Mouse (Mus musculus): ENCODE results near the gene Naa16. TPM values are rescaled to one million over a fixed set of nuclear protein-coding genes. Genes with fewer than 3 reads are reported as not detected.

Gene Naa16
- total RNA-seq, 2 experiments from 2014 or later: 12.1 to 14.2 TPM

GRCm38 (mm10) chr14:79300641-79301350, 89.8 kb downstream of the Naa16 start:
- peak; percentile 31 for ATAC-seq (replicated peaks; ENCODE audit: low FRiP score, poor library complexity, severe bottlenecking)

GRCm38 (mm10) chr14:79299796-79300195, 90.8 kb downstream of the Naa16 start:
- ATAC-seq (replicated peaks; ENCODE audit: low FRiP score, poor library complexity, severe bottlenecking): no peak

GRCm38 (mm10) chr14:79299230-79299629, 91.3 kb downstream of the Naa16 start:
- ATAC-seq (replicated peaks; ENCODE audit: low FRiP score, poor library complexity, severe bottlenecking): no peak

GRCm38 (mm10) chr14:79298314-79298992, 92.1 kb downstream of the Naa16 start:
- no peak for ATAC-seq (replicated peaks; ENCODE audit: low FRiP score, poor library complexity, severe bottlenecking)

GRCm38 (mm10) chr14:79296836-79297235, 93.7 kb downstream of the Naa16 start:
- ATAC-seq (replicated peaks; ENCODE audit: low FRiP score, poor library complexity, severe bottlenecking): no peak

GRCm38 (mm10) chr14:79296201-79296600, 94.4 kb downstream of the Naa16 start:
- peak; percentile 29; the same call in 1 of the 2 replicates for ATAC-seq (replicated peaks; ENCODE audit: low FRiP score, poor library complexity, severe bottlenecking)

GRCm38 (mm10) chr14:79295579-79295978, 95.0 kb downstream of the Naa16 start:
- ATAC-seq (replicated peaks; ENCODE audit: low FRiP score, poor library complexity, severe bottlenecking): peak; percentile 24

- ATAC-seq (replicated peaks; ENCODE audit: low FRiP score, poor library complexity, severe bottlenecking): peak; percentile 90
Observed at GRCm38 (mm10) chr14:79294950-79295349, 95.6 kb downstream of the Naa16 start.

GRCm38 (mm10) chr14:79294051-79294814, 96.3 kb downstream of the Naa16 start:
- 0 out of 2 replicates have a peak, but pooled peaks have one; percentile 19 for ATAC-seq (replicated peaks; ENCODE audit: low FRiP score, poor library complexity, severe bottlenecking)

GRCm38 (mm10) chr14:79293119-79293780, 97.3 kb downstream of the Naa16 start:
- no peak for ATAC-seq (replicated peaks; ENCODE audit: low FRiP score, poor library complexity, severe bottlenecking)

GRCm38 (mm10) chr14:79291629-79292028, 98.9 kb downstream of the Naa16 start:
- no peak for ATAC-seq (replicated peaks; ENCODE audit: low FRiP score, poor library complexity, severe bottlenecking)

- no peak for ATAC-seq (replicated peaks; ENCODE audit: low FRiP score, poor library complexity, severe bottlenecking)
Observed at GRCm38 (mm10) chr14:79290683-79291425, 99.7 kb downstream of the Naa16 start.

- ATAC-seq (replicated peaks; ENCODE audit: low FRiP score, poor library complexity, severe bottlenecking): no peak
Observed at GRCm38 (mm10) chr14:79289909-79290308, 100.7 kb downstream of the Naa16 start.

- peak; percentile 80 for ATAC-seq (replicated peaks; ENCODE audit: low FRiP score, poor library complexity, severe bottlenecking)
Observed at GRCm38 (mm10) chr14:79288280-79288679, 102.3 kb downstream of the Naa16 start.

- no peak for ATAC-seq (replicated peaks; ENCODE audit: low FRiP score, poor library complexity, severe bottlenecking)
Observed at GRCm38 (mm10) chr14:79287251-79287863, 103.2 kb downstream of the Naa16 start.

GRCm38 (mm10) chr14:79285549-79285948, 105.0 kb downstream of the Naa16 start:
- ATAC-seq (replicated peaks; ENCODE audit: low FRiP score, poor library complexity, severe bottlenecking): no peak

- no peak for ATAC-seq (replicated peaks; ENCODE audit: low FRiP score, poor library complexity, severe bottlenecking)
Observed at GRCm38 (mm10) chr14:79284616-79285015, 106.0 kb downstream of the Naa16 start.

GRCm38 (mm10) chr14:79283952-79284351, 106.6 kb downstream of the Naa16 start:
- no peak for ATAC-seq (replicated peaks; ENCODE audit: low FRiP score, poor library complexity, severe bottlenecking)

Data from erythroblast, adult 5-6 weeks (primary cell).